9 mouse cellular contexts compared by ENCODE assay signal in the genomic region with DNA sequence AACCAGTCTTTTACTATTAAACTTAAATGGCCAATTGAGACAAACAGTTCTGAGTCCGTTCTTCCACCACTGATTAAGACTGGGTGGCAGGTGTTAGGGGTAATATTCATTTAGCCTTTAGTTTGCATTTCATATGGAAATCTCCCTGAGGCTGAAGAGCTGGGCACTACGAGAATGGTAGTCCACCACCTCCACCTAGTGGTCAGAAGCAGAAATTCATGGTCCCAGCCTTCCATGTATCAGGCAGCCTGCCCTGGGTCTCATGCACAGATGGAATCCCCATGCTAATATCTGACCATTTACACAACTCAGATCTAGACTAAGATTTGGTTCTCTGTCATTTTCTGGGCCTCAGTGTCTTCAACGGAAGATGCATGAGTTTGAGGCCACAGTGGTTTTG.
DNase-seq lines count a peak whose midpoint lies in the region; ATAC-seq and TF ChIP-seq lines count a peak whose summit lies in the region.
"Had no signal": no experiment of that assay in that cellular context is flagged by ENCODE, and none has a peak within 500 bp of the region (broad histone marks: within the 10 kb centered on the region; RNA-seq: fewer than 3 reads in every experiment).

No protein-coding gene starts in this region.

- H3K9ac ChIP-seq in heart, adult 2 months (ENCODE audit: low read depth, low read length), result no peak overlapping the region
- H3K9ac ChIP-seq in heart, embryonic 11.5 days (ENCODE audit: low read depth, low read length), result no peak overlapping the region
- no peak overlapping the region for H3K9ac ChIP-seq in embryonic facial prominence, embryonic 14.5 days (ENCODE audit: low read depth, low read length)
- H3K9ac ChIP-seq: limb, embryonic 12.5 days had no signal

- TF ChIP-seq EP300 in heart, adult 2 months (IDR thresholded peaks at IDR 0.05; ENCODE audit: insufficient read depth, low read depth, low read length), result peak; percentile 92

- DNase-seq in heart, adult 2 months, result peak; percentile 55 to 63
- peak; percentile 61 to 66 for DNase-seq in adrenal gland, postnatal 36 days
- DNase-seq in embryonic facial prominence, embryonic 14.5 days (ENCODE audit: low spot score), result peak; percentile 73
- DNase-seq in heart, postnatal 4 days, result peak; percentile 77
- peak; percentile 53 for DNase-seq in layer of hippocampus, adult 9-11 months
- DNase-seq in lung, postnatal 14 days, result peak; percentile 68
- DNase-seq in retina, postnatal 7 days (ENCODE audit: low read depth, low spot score), result peak; percentile 58

- no peaks in the 10 kb centered on the region for H3K79me2 ChIP-seq in heart, adult 2 months (replicated peaks; ENCODE audit: control insufficient read depth, insufficient read depth, low read length)

- H3K4me1 ChIP-seq in heart, adult 2 months (ENCODE audit: control insufficient read depth, insufficient read depth, low read length), result no peaks in the 10 kb centered on the region
- peaks cover 3% of the 10 kb centered on the region; the same call in 1 of the 2 replicates for H3K4me1 ChIP-seq in heart, embryonic 11.5 days (ENCODE audit: control insufficient read depth, insufficient read depth, low read length)
- H3K4me1 ChIP-seq in embryonic facial prominence, embryonic 14.5 days (ENCODE audit: control insufficient read depth, insufficient read depth, low read length), result no peaks in the 10 kb centered on the region

- WGBS in heart, adult 2 months, result 4% methylated on average over 3 of the region's 3 CpGs
- 4% methylated on average over 3 of the region's 3 CpGs for WGBS in heart, embryonic 11.5 days (ENCODE audit: insufficient replicate concordance)
- 5% methylated on average over 3 of the region's 3 CpGs for WGBS in embryonic facial prominence, embryonic 14.5 days

- H3K4me2 ChIP-seq in heart, embryonic 11.5 days, result no peak overlapping the region
- no peak overlapping the region for H3K4me2 ChIP-seq in embryonic facial prominence, embryonic 14.5 days (ENCODE audit: low read depth, low read length)
- H3K4me2 ChIP-seq: limb, embryonic 12.5 days had no signal

- intact Hi-C loops in heart, adult 2 months (cut with DNase I), result loop anchor here (1.0 to 5.0 kb wide), 2 partner anchors 115 to 287 kb away; a partner anchor contains a TSS

- no peaks in the 10 kb centered on the region for H3K9me3 ChIP-seq in heart, embryonic 11.5 days (replicated peaks; ENCODE audit: control insufficient read depth, low read length)
- no peaks in the 10 kb centered on the region for H3K9me3 ChIP-seq in embryonic facial prominence, embryonic 14.5 days (ENCODE audit: control insufficient read depth, low read length)
- H3K9me3 ChIP-seq: limb, embryonic 12.5 days had no signal

- H3K4me3 ChIP-seq in heart, adult 2 months, result no peak overlapping the region
- no peak overlapping the region for H3K4me3 ChIP-seq in heart, embryonic 11.5 days (ENCODE audit: low read depth, low read length)
- no peak overlapping the region for H3K4me3 ChIP-seq in embryonic facial prominence, embryonic 14.5 days (ENCODE audit: low read depth, low read length)
- H3K4me3 ChIP-seq: limb, embryonic 12.5 days had no signal

- H3K27ac ChIP-seq in heart, adult 2 months, result no peak overlapping the region
- no peak overlapping the region for H3K27ac ChIP-seq in heart, embryonic 11.5 days (ENCODE audit: low read depth, low read length)
- no peak overlapping the region for H3K27ac ChIP-seq in embryonic facial prominence, embryonic 14.5 days (replicated peaks; ENCODE audit: low read depth, low read length)
- H3K27ac ChIP-seq: limb, embryonic 12.5 days had no signal

- H3K27me3 ChIP-seq in heart, adult 2 months (ENCODE audit: control insufficient read depth, insufficient read depth, low read length), result no peaks in the 10 kb centered on the region
- H3K27me3 ChIP-seq in heart, embryonic 11.5 days (ENCODE audit: control insufficient read depth, insufficient read depth, low read length), result no peaks in the 10 kb centered on the region
- H3K27me3 ChIP-seq in embryonic facial prominence, embryonic 14.5 days (replicated peaks; ENCODE audit: control insufficient read depth, insufficient read depth, low read length), result no peaks in the 10 kb centered on the region

- no peak for TF ChIP-seq POLR2A in heart, adult 2 months (IDR thresholded peaks at IDR 0.05; ENCODE audit: insufficient read depth, low read depth, low read length)

- no peaks in the 10 kb centered on the region for H3K36me3 ChIP-seq in heart, adult 2 months (ENCODE audit: control insufficient read depth, insufficient read depth, low read length)
- H3K36me3 ChIP-seq in heart, embryonic 11.5 days (ENCODE audit: control insufficient read depth, insufficient read depth, low read length), result no peaks in the 10 kb centered on the region
- no peaks in the 10 kb centered on the region for H3K36me3 ChIP-seq in embryonic facial prominence, embryonic 14.5 days (ENCODE audit: control insufficient read depth, insufficient read depth, low read length)
- H3K36me3 ChIP-seq: limb, embryonic 12.5 days had no signal

- TF ChIP-seq CTCF in heart, adult 2 months (IDR thresholded peaks at IDR 0.05), result peak; percentile 89

- no peak for ATAC-seq in heart, embryonic 11.5 days (replicated peaks; ENCODE audit: insufficient number of reproducible peaks, low FRiP score, low TSS enrichment)
- peak; percentile 77 for ATAC-seq in embryonic facial prominence, embryonic 14.5 days (ENCODE audit: low read depth)
